Mouse (Mus musculus): Measurements from ENCODE around the gene Saxo1. TPM values are rescaled to one million over a fixed set of nuclear protein-coding genes. Genes with fewer than 3 reads are reported as not detected.

Saxo1 gene
- polyA plus RNA-seq, 1 experiment from 2014 or later = not detected

GRCm38 (mm10) chr4:86499561-86499960 is 58.6 kb downstream of the Saxo1 start:
- H3K27ac ChIP-seq (ENCODE audit: low read length) = no peak overlapping the region
- H3K9me3 ChIP-seq (ENCODE audit: control insufficient read depth, low read length) = no peaks in the 10 kb centered on the region
- H3K4me3 ChIP-seq (replicated peaks; ENCODE audit: low read length) = no peak overlapping the region
- no peaks in the 10 kb centered on the region for H3K36me3 ChIP-seq (ENCODE audit: control insufficient read depth, insufficient read depth)
- H3K27me3 ChIP-seq (replicated peaks; ENCODE audit: control insufficient read depth, insufficient read depth, low read length) = no peaks in the 10 kb centered on the region
- no peak for ATAC-seq
- no peak overlapping the region for H3K9ac ChIP-seq (replicated peaks; ENCODE audit: low read depth, low read length)
- WGBS = 100% methylated on average over 1 of the region's 1 CpGs
- H3K4me2 ChIP-seq (ENCODE audit: low read length) = no peak overlapping the region
- no peaks in the 10 kb centered on the region for H3K4me1 ChIP-seq (replicated peaks; ENCODE audit: control insufficient read depth, insufficient read depth, low read length)

DNA sequence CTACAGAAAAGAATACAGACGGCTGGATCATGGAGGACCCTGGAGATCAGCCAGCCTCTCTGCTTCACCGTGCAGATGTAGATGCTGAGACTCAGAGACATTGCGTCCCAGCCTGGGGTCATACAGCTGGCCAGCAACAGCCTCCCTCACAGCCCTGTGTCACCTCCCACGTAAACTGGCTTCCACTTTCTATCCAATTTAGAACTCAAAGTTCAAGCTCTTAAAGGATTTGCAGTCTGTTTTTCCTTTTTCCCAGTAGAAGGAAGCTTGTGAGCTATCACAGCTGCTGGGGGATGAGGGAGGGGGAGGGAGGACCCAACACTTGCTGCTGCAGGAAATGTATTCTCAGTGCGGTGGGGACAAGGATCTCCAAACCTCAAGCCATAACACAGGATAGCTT is 59.4 kb downstream of the Saxo1 start:
- 79% methylated on average over 5 of the region's 5 CpGs for WGBS
- Histone ChIP-seq H3K36me3 (ENCODE audit: control insufficient read depth, insufficient read depth) (no peaks in the 10 kb centered on the region), H3K9ac (replicated peaks; ENCODE audit: low read depth, low read length) (no peak overlapping the region), H3K4me3 (replicated peaks; ENCODE audit: low read length) (no peak overlapping the region), H3K9me3 (ENCODE audit: control insufficient read depth, low read length) (no peaks in the 10 kb centered on the region), H3K27me3 (replicated peaks; ENCODE audit: control insufficient read depth, insufficient read depth, low read length) (no peaks in the 10 kb centered on the region), H3K4me2 (ENCODE audit: low read length) (no peak overlapping the region), H3K4me1 (replicated peaks; ENCODE audit: control insufficient read depth, insufficient read depth, low read length) (no peaks in the 10 kb centered on the region), H3K27ac (ENCODE audit: low read length) (no peak overlapping the region)
- ATAC-seq = no peak

GRCm38 (mm10) chr4:86489128-86489527 is 69.0 kb downstream of the Saxo1 start:
- Histone ChIP-seq H3K4me2 (ENCODE audit: low read length) (no peak overlapping the region), H3K9me3 (ENCODE audit: control insufficient read depth, low read length) (no peaks in the 10 kb centered on the region), H3K4me3 (replicated peaks; ENCODE audit: low read length) (no peak overlapping the region), H3K36me3 (ENCODE audit: control insufficient read depth, insufficient read depth) (no peaks in the 10 kb centered on the region), H3K4me1 (replicated peaks; ENCODE audit: control insufficient read depth, insufficient read depth, low read length) (no peaks in the 10 kb centered on the region), H3K27me3 (replicated peaks; ENCODE audit: control insufficient read depth, insufficient read depth, low read length) (no peaks in the 10 kb centered on the region), H3K9ac (replicated peaks; ENCODE audit: low read depth, low read length) (no peak overlapping the region), H3K27ac (ENCODE audit: low read length) (no peak overlapping the region)
- ATAC-seq = no peak
- 78% methylated on average over 5 of the region's 5 CpGs for WGBS

DNA sequence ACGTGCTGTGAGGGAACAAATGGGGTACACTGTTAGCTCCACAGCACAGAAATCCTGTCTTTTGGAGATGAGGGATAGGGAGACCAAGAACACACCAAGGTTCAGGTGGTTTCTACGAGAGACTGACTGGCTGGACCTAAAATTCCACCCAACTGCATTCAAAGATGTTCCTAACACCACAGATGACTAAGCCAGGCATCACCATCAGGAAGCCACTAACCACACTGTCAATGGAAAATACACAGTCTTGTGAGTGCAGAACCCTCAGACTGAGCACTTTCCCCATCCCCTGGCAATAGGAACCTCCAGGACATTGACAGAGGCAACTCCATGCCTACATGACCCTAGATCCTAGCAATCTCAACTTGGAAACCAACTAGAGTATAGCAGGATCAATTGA is 71.2 kb downstream of the Saxo1 start:
- WGBS = 93% methylated on average over 2 of the region's 2 CpGs
- H3K27me3 ChIP-seq (replicated peaks; ENCODE audit: control insufficient read depth, insufficient read depth, low read length) = no peaks in the 10 kb centered on the region
- no peak overlapping the region for H3K4me3 ChIP-seq (replicated peaks; ENCODE audit: low read length)
- no peak overlapping the region for H3K9ac ChIP-seq (replicated peaks; ENCODE audit: low read depth, low read length)
- no peak for ATAC-seq
- no peak overlapping the region for H3K4me2 ChIP-seq (ENCODE audit: low read length)
- no peaks in the 10 kb centered on the region for H3K9me3 ChIP-seq (ENCODE audit: control insufficient read depth, low read length)
- H3K36me3 ChIP-seq (ENCODE audit: control insufficient read depth, insufficient read depth) = no peaks in the 10 kb centered on the region
- H3K27ac ChIP-seq (ENCODE audit: low read length) = no peak overlapping the region
- no peaks in the 10 kb centered on the region; the same call in 1 of the 2 replicates for H3K4me1 ChIP-seq (replicated peaks; ENCODE audit: control insufficient read depth, insufficient read depth, low read length)

DNA sequence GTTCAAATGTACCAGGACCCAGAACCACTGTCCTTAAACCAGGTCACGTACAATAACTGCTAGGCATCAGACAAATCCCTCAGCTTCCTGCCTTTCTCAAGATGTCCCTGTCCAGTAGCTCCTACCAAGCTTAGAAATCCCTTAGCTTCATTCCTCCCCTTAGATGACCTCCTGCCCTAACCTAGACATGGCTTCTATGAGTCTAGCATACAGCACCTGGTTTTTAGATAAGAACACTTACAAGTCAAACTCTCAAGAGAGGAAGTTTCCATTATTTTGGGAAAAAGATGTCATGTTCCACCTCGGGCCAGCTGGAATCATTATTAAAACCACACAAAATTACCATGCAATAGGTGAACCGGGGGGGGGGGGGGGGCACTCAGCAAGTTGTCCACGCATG is 71.6 kb downstream of the Saxo1 start:
- WGBS = 88% methylated on average over 4 of the region's 4 CpGs
- Histone ChIP-seq H3K9ac (replicated peaks; ENCODE audit: low read depth, low read length) (no peak overlapping the region), H3K36me3 (ENCODE audit: control insufficient read depth, insufficient read depth) (no peaks in the 10 kb centered on the region), H3K4me1 (replicated peaks; ENCODE audit: control insufficient read depth, insufficient read depth, low read length) (no peaks in the 10 kb centered on the region; the same call in 1 of the 2 replicates), H3K27me3 (replicated peaks; ENCODE audit: control insufficient read depth, insufficient read depth, low read length) (no peaks in the 10 kb centered on the region), H3K9me3 (ENCODE audit: control insufficient read depth, low read length) (no peaks in the 10 kb centered on the region), H3K4me2 (ENCODE audit: low read length) (no peak overlapping the region), H3K4me3 (replicated peaks; ENCODE audit: low read length) (no peak overlapping the region), H3K27ac (ENCODE audit: low read length) (no peak overlapping the region)
- no peak for ATAC-seq

DNA sequence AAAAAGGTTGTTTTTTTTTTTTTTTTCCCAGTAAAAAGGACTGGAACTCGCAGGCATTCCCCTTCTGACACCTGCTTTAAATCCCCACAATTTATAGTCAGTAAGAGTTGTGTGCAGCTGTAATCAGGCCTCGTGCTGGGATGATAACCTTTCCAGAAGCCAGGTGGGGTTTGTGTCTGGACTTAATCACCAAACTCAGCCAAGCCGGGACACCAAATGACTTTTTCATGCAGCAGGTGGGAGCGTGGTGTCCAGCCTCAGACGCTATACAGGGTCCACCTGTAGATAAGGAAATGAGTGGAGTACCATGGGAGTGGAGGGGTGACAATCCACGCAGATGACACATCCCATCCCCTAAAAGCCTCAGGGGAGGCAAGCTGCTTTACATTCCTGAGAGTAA is 73.1 kb downstream of the Saxo1 start:
- WGBS = 84% methylated on average over 6 of the region's 6 CpGs
- Histone ChIP-seq H3K4me2 (ENCODE audit: low read length) (no peak overlapping the region), H3K27ac (ENCODE audit: low read length) (no peak overlapping the region), H3K9ac (replicated peaks; ENCODE audit: low read depth, low read length) (no peak overlapping the region), H3K4me1 (replicated peaks; ENCODE audit: control insufficient read depth, insufficient read depth, low read length) (no peaks in the 10 kb centered on the region; the same call in 1 of the 2 replicates), H3K4me3 (replicated peaks; ENCODE audit: low read length) (no peak overlapping the region), H3K36me3 (ENCODE audit: control insufficient read depth, insufficient read depth) (no peaks in the 10 kb centered on the region), H3K27me3 (replicated peaks; ENCODE audit: control insufficient read depth, insufficient read depth, low read length) (no peaks in the 10 kb centered on the region), H3K9me3 (ENCODE audit: control insufficient read depth, low read length) (no peaks in the 10 kb centered on the region)
- ATAC-seq = no peak

DNA sequence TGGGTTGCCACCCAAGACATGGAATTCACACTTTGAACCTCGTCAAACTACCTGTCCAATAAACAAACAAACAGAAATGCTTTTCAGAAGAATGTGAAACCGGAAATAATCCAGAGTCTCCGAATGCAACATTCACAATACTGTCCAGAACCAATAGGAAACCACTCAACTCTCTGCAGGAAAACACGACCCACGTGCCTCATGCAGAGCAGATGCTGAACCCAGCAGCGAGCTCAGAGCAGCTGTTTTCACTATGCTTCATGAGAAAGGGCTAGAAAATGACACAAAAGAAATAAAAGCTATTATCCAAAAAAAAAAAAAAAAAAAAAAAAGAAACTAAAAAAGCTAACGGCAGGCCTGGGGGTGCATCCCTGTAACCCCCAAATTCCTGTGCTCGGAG is 74.4 kb downstream of the Saxo1 start:
- Histone ChIP-seq H3K27ac (ENCODE audit: low read length) (no peak overlapping the region), H3K4me3 (replicated peaks; ENCODE audit: low read length) (no peak overlapping the region), H3K9me3 (ENCODE audit: control insufficient read depth, low read length) (no peaks in the 10 kb centered on the region), H3K9ac (replicated peaks; ENCODE audit: low read depth, low read length) (no peak overlapping the region), H3K4me2 (ENCODE audit: low read length) (no peak overlapping the region), H3K4me1 (replicated peaks; ENCODE audit: control insufficient read depth, insufficient read depth, low read length) (no peaks in the 10 kb centered on the region; the same call in 1 of the 2 replicates), H3K27me3 (replicated peaks; ENCODE audit: control insufficient read depth, insufficient read depth, low read length) (no peaks in the 10 kb centered on the region), H3K36me3 (ENCODE audit: control insufficient read depth, insufficient read depth) (no peaks in the 10 kb centered on the region)
- 62% methylated on average over 8 of the region's 8 CpGs for WGBS
- ATAC-seq = no peak

GRCm38 (mm10) chr4:86483013-86483615 is 75.0 kb downstream of the Saxo1 start:
- H3K4me2 ChIP-seq (ENCODE audit: low read length) = no peak overlapping the region
- H3K4me3 ChIP-seq (replicated peaks; ENCODE audit: low read length) = no peak overlapping the region
- 89% methylated on average over 6 of the region's 6 CpGs for WGBS
- no peaks in the 10 kb centered on the region for H3K9me3 ChIP-seq (ENCODE audit: control insufficient read depth, low read length)
- no peaks in the 10 kb centered on the region; the same call in 1 of the 2 replicates for H3K4me1 ChIP-seq (replicated peaks; ENCODE audit: control insufficient read depth, insufficient read depth, low read length)
- ATAC-seq = no peak
- no peak overlapping the region for H3K27ac ChIP-seq (ENCODE audit: low read length)
- H3K9ac ChIP-seq (replicated peaks; ENCODE audit: low read depth, low read length) = no peak overlapping the region
- no peaks in the 10 kb centered on the region for H3K27me3 ChIP-seq (replicated peaks; ENCODE audit: control insufficient read depth, insufficient read depth, low read length)
- H3K36me3 ChIP-seq (ENCODE audit: control insufficient read depth, insufficient read depth) = no peaks in the 10 kb centered on the region

GRCm38 (mm10) chr4:86480891-86481290 is 77.2 kb downstream of the Saxo1 start:
- Histone ChIP-seq H3K36me3 (ENCODE audit: control insufficient read depth, insufficient read depth) (no peaks in the 10 kb centered on the region), H3K9me3 (ENCODE audit: control insufficient read depth, low read length) (no peaks in the 10 kb centered on the region), H3K27me3 (replicated peaks; ENCODE audit: control insufficient read depth, insufficient read depth, low read length) (no peaks in the 10 kb centered on the region), H3K4me3 (replicated peaks; ENCODE audit: low read length) (no peak overlapping the region), H3K27ac (ENCODE audit: low read length) (no peak overlapping the region), H3K4me1 (replicated peaks; ENCODE audit: control insufficient read depth, insufficient read depth, low read length) (no peaks in the 10 kb centered on the region; the same call in 1 of the 2 replicates), H3K4me2 (ENCODE audit: low read length) (no peak overlapping the region), H3K9ac (replicated peaks; ENCODE audit: low read depth, low read length) (no peak overlapping the region)
- no peak for ATAC-seq
- WGBS = 76% methylated on average over 3 of the region's 3 CpGs

- no peaks in the 10 kb centered on the region for H3K4me1 ChIP-seq (replicated peaks; ENCODE audit: control insufficient read depth, insufficient read depth, low read length)
- WGBS = 91% methylated on average over 5 of the region's 5 CpGs
- no peaks in the 10 kb centered on the region for H3K27me3 ChIP-seq (replicated peaks; ENCODE audit: control insufficient read depth, insufficient read depth, low read length)
- no peak for ATAC-seq
- no peaks in the 10 kb centered on the region for H3K36me3 ChIP-seq (ENCODE audit: control insufficient read depth, insufficient read depth)
- H3K4me3 ChIP-seq (replicated peaks; ENCODE audit: low read length) = no peak overlapping the region
- no peak overlapping the region for H3K9ac ChIP-seq (replicated peaks; ENCODE audit: low read depth, low read length)
- no peak overlapping the region for H3K4me2 ChIP-seq (ENCODE audit: low read length)
- no peak overlapping the region for H3K27ac ChIP-seq (ENCODE audit: low read length)
- H3K9me3 ChIP-seq (ENCODE audit: control insufficient read depth, low read length) = no peaks in the 10 kb centered on the region
These were observed 93.3 kb downstream of the Saxo1 start for GRCm38 (mm10) chr4:86464808-86465207.

Data from forebrain, embryonic 16.5 days (tissue).